Mouse (Mus musculus) central nervous system, embryonic 11.5 days (tissue): Measurements from ENCODE around the gene Phactr2. TPM values are rescaled to one million over a fixed set of nuclear protein-coding genes. Genes with fewer than 3 reads are reported as not detected.

ENCODE experiments used
- polyA plus RNA-seq: library from polyadenylated mRNA; depleted of rRNA; stranded (reverse); fragments of >200 nt; gene quantifications from 2 replicates; pipeline ENCODE4 v1.2.3, GENCODE M21; 2012; rRNA removed

The Phactr2 gene
- 10.1 and 14.4 TPM in 2 replicates for polyA plus RNA-seq

GRCm38 (mm10) chr10:13473833-13474567 is at the start of gene Phactr2:
TSS of gene Phactr2 (minus strand) at chr10:13474412.

GRCm38 (mm10) chr10:13499331-13499730 is 25.1 kb upstream of the Phactr2 start, which contains the start of gene Fuca2:
TSS of gene Fuca2 (plus strand) at chr10:13499540.

DNA sequence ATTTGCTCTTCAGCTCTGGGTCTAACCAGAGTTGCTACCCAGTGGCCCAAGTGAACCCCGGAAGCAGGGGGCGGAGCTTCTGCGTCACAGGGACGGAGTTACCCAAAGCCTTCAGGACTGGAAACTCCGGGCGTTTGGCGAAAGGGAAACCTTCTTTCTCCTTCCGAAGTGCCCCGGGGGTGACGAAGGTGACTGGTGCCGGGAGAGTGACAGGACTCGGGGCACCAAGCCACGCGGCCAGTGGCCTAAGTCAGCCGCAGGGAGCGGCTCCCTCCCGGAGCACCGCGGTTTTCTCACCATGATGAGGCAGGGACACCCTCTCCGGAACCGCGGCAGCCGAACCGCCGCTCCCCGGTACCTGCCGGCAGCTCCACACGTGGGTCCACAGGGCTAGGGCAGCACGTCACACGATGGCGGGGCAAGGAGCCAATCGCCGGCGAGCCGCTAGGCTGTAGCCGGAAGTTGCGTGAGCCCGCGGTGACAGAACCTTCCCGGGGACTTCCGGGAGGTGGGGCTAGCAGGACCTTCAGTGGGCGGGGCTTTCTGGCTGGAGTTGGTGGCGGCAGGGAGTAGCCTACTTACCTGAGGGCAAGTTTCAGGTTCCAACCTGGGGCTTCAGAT is 281.4 kb downstream of the Phactr2 start, which contains the start of gene Ltv1:
Ltv1 (minus strand) TSS at position 438 of the 621 bp plus-strand sequence.

DNA sequence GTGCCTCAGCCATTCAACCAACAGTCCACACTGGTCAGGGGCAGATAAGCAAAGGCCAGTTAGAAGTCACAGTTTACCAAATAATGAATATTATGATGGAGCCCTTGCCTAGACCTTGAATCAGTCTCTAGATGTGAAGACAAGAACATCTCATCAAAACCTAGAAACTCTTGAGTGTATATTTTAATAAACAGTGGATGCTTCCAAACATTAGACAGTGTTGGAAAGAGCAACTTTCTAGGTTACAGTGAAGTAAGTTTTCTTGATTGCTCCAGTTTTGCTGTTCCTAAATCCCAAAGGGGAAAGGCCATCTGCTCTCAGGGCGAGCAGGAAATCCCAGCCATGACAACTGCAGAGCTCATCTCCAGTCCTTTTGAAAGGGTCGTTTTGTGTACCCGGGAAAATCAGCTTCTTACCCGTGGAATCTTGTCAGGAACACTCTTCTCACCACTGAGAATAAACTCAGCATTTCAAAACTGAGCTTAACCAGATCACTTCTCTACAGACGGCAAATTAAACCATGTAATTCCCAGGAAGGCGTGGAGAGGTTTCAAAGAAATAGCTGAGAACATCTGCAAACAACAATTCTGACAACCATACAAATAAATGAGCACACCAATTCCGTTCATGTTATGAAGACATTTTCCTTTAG is 296.1 kb downstream of the Phactr2 start, which contains the start of gene Zc2hc1b:
Zc2hc1b (minus strand) TSS at position 51 of the 652 bp plus-strand sequence.

Other genes with a start within 250 kb of the Phactr2 start
- gene Fuca2, start 25.1 kb upstream of the Phactr2 start, polyA plus RNA-seq: 14.0 and 17.0 TPM in 2 replicates
- 9.6 and 10.3 TPM in 2 replicates for gene Adat2, start 78.5 kb upstream of the Phactr2 start, polyA plus RNA-seq
- 12.8 and 23.7 TPM in 2 replicates for gene Pex3, start 78.7 kb upstream of the Phactr2 start, polyA plus RNA-seq